1 mouse cellular context compared by ENCODE assay signal in the genomic region with DNA sequence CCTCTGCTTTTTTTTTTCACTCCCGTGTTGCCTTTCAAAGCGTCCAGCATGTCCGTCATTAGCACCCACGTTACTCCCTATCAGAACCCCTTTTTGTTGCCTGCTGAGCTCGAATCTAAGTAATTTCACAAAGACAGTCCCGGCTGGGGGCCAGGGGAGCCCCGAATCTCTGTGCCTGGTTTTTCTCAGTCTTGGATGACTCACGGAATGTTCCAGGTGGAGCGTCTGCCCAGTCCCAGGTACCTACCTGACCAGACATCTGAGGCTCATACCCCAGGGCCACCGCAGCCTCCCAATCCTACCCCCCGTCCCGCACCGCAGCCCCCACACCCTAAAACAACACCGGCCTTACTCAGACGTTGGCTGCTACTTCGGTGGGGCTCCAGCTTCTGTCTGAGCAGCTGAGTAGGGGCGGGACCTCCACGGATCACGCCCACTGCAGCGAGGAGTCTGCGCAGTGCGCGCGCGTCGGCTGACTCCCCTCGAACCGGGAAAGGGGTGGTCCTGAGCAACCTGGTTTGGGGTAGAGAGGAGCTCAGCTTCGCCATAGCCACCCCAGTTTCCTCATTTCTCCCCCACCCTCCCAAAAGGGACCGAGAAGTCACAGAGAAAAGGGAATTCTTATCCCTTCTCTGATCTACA.
TF ChIP-seq lines count a peak whose summit lies in the region.

No protein-coding gene starts in this region.

TF ChIP-seq in CH12.LX, 34 proteins besides CTCF, POLR2A, EP300 and RAD21:
- no peak for TF ChIP-seq ZKSCAN1 (IDR thresholded peaks at IDR 0.05; ENCODE audit: borderline replicate concordance, low read depth, low read length)
- TF ChIP-seq IRF4 (IDR thresholded peaks at IDR 0.05; ENCODE audit: low read depth, low read length), result peak; percentile 19; the same call in 1 of the 2 replicates
- TF ChIP-seq RCOR1 (conservative IDR thresholded peaks at IDR 0.05; ENCODE audit: low read depth, low read length), result no peak
- TF ChIP-seq JUN (IDR thresholded peaks at IDR 0.05; ENCODE audit: insufficient read depth, low read depth, low read length), result no peak
- TF ChIP-seq USF2 (conservative IDR thresholded peaks at IDR 0.05; ENCODE audit: low read depth, low read length), result no peak
- no peak for TF ChIP-seq SMC3 (IDR thresholded peaks at IDR 0.05; ENCODE audit: low read depth, low read length)
- no peak for TF ChIP-seq PAX5 (IDR thresholded peaks at IDR 0.05; ENCODE audit: low read length)
- 0 out of 2 replicates have a peak, but pooled peaks have one; percentile 36 for TF ChIP-seq TCF12 (IDR thresholded peaks at IDR 0.05; ENCODE audit: low read depth, low read length)
- TF ChIP-seq NRF1 (IDR thresholded peaks at IDR 0.05; ENCODE audit: low read depth, low read length), result peak; percentile 92
- TF ChIP-seq SIN3A (IDR thresholded peaks at IDR 0.05; ENCODE audit: low read length), result no peak
- TF ChIP-seq USF1 (IDR thresholded peaks at IDR 0.05; ENCODE audit: low read depth, low read length), result no peak
- TF ChIP-seq GABPA (IDR thresholded peaks at IDR 0.05; ENCODE audit: insufficient replicate concordance, low read depth, low read length), result no peak
- 0 out of 2 replicates have a peak, but pooled peaks have one; percentile 9 for TF ChIP-seq ELF1 (IDR thresholded peaks at IDR 0.05; ENCODE audit: low read depth, low read length)
- TF ChIP-seq NELFE (IDR thresholded peaks at IDR 0.05; ENCODE audit: low read depth, low read length), result 0 out of 2 replicates have a peak, but pooled peaks have one; percentile 63
TF ChIP-seq in CH12.LX: peak in this region for 5.
